Mouse (Mus musculus) C2C12 (cell line): ENCODE measurements around the gene Samm50.

Source experiments
- CEBPB ChIP-seq: IDR thresholded peaks from one replicate; pipeline ENCODE4 v1.6.1; 2011; ENCODE audit warnings: low read depth, mild to moderate bottlenecking, control low read depth, moderate library complexity
- CTCF ChIP-seq: IDR thresholded peaks from one replicate; pipeline ENCODE4 v1.5.1; 2011; ENCODE audit not compliant: control insufficient read depth, insufficient read depth, insufficient read length
- FOSL1 ChIP-seq: IDR thresholded peaks from one replicate; pipeline ENCODE4 v1.8.0; 2011; ENCODE audit warnings: mild to moderate bottlenecking, low read length; ENCODE audit not compliant: poor library complexity, insufficient read depth, severe bottlenecking
- MAX ChIP-seq: IDR thresholded peaks from one replicate; pipeline ENCODE4 v1.6.1; 2011; ENCODE audit warnings: mild to moderate bottlenecking, control low read depth
- MYOD1 ChIP-seq: IDR thresholded peaks from one replicate; pipeline ENCODE4 v1.6.1; 2011; ENCODE audit warnings: low read depth; ENCODE audit not compliant: control insufficient read depth, insufficient read length
- MYOG ChIP-seq: IDR thresholded peaks from one replicate; pipeline ENCODE4 v1.6.1; 2011; ENCODE audit not compliant: control insufficient read depth, insufficient read length; ENCODE audit errors: extremely low read depth
- USF1 ChIP-seq: IDR thresholded peaks from one replicate; pipeline ENCODE4 v1.6.1; 2011; ENCODE audit warnings: low read depth, mild to moderate bottlenecking, control low read depth, moderate library complexity

DNA sequence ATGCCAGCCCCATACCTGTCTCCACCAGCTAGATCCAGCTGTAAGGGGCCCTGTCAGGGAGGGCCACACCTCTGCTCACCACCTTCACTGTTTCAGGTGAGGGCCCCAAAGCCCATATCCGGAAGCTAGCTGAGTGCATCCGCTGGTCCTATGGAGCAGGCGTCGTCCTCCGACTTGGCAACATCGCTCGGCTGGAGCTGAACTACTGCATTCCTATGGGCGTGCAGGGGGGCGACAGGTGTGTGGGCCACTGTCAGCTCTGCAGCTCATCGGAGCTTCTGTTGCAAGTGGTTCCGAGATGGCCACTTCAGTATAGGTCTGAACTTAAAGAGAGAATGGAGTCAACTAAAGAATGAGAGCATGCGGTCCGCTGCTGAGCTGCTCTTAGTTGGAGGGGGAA lies 18.9 kb downstream of the Samm50 start:
- no peak for TF ChIP-seq CTCF
- TF ChIP-seq MYOD1 = no peak
- no peak for TF ChIP-seq MYOG
- no peak for TF ChIP-seq FOSL1
- no peak for TF ChIP-seq USF1
- no peak for TF ChIP-seq MAX
- TF ChIP-seq CEBPB = no peak
